Mouse (Mus musculus): ENCODE measurements around the gene Map3k4. TPM values are rescaled to one million over a fixed set of nuclear protein-coding genes. Genes with fewer than 3 reads are reported as not detected.

The Map3k4 gene
- polyA plus RNA-seq, 1 experiment from 2014 or later, result 44.9 TPM

DNA sequence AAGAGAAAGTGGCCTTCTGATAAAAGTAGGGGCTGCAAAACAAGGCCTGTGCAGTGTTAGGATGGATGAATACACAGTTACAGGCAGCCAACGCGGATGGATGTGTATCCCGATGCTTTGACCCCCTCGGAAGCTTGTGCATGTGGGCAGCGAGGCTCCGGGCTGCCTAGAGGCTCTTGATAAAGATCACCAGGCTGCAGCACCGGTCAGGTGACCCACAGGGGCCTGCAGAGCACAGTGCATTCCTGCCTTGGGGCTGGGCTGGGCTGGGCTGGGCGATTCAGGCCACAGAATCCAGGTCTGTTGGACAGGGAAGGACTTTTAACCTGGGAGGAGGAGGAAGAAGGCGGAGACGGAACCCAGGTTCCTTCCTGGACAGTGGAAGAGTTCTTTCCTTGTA, 123.0 kb downstream of the Map3k4 start:
- no peak overlapping the region for H3K4me2 ChIP-seq
- peaks cover 13% of the 10 kb centered on the region; the same call in 1 of the 2 replicates for H3K36me3 ChIP-seq (ENCODE audit: poor library complexity, severe bottlenecking)
- ATAC-seq, result 0 out of 2 replicates have a peak, but pooled peaks have one; percentile 36
- H3K27me3 ChIP-seq, result no peaks in the 10 kb centered on the region
- no peak overlapping the region for H3K9ac ChIP-seq
- H3K4me3 ChIP-seq, result no peak overlapping the region
- no peaks in the 10 kb centered on the region for H3K9me3 ChIP-seq (replicated peaks)
- H3K4me1 ChIP-seq, result no peaks in the 10 kb centered on the region; the same call in 1 of the 2 replicates
- no peak overlapping the region for H3K27ac ChIP-seq
- 82% methylated on average over 10 of the region's 10 CpGs for WGBS

DNA sequence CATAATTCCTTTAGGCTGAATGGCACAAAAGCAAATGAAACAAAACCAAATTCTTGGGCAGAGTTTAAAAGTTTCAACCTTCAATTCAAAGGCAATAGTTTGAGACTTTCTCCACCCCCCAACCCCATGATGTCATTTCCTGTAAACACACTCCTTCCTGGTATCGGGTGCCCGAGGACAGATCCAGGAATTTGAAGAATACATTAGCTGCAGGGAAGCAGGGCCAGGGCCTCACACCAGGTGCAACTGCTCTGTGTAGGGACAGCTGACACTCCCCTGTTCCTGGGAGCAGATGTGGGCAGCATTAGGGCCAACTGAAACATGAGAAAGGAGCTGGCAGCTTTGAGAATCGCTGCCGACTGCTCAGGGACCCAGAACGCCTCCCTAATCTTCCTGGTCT, 123.5 kb downstream of the Map3k4 start:
- H3K4me1 ChIP-seq, result no peaks in the 10 kb centered on the region; the same call in 1 of the 2 replicates
- 70% methylated on average over 5 of the region's 5 CpGs for WGBS
- peaks cover 13% of the 10 kb centered on the region; the same call in 1 of the 2 replicates for H3K36me3 ChIP-seq (ENCODE audit: poor library complexity, severe bottlenecking)
- H3K27me3 ChIP-seq, result no peaks in the 10 kb centered on the region
- H3K27ac ChIP-seq, result 0 out of 2 replicates have a peak overlapping the region, but pooled peaks have one; percentile 5
- no peaks in the 10 kb centered on the region for H3K9me3 ChIP-seq (replicated peaks)
- ATAC-seq, result no peak
- no peak overlapping the region for H3K4me3 ChIP-seq
- no peak overlapping the region for H3K9ac ChIP-seq
- no peak overlapping the region for H3K4me2 ChIP-seq

DNA sequence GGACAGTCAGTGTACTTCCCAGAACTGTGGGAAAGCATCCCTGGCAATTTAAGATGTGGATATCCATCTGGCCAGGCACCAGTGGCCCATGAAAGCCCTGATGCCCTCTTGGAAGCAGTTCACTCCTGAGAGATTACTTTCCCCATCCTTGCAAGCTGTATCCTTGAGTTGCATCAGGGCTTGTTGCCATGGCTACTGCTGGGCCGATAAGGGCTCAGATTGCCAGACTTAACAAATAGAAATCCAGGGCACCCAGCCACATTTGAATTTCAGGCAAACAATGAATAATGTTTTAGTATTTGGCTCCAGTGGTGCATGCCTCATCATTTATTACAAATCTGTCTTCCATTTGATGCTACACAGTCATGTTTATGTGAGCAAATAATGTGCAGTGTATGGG, 130.8 kb downstream of the Map3k4 start:
- H3K9ac ChIP-seq, result no peak overlapping the region
- no peak overlapping the region for H3K4me2 ChIP-seq
- WGBS, result 26% methylated on average over 1 of the region's 1 CpGs
- peaks cover 5% of the 10 kb centered on the region; the same call in 1 of the 2 replicates for H3K36me3 ChIP-seq (ENCODE audit: poor library complexity, severe bottlenecking)
- H3K4me3 ChIP-seq, result no peak overlapping the region
- H3K27ac ChIP-seq, result peak overlapping the region; percentile 1; the same call in 1 of the 2 replicates
- ATAC-seq, result peak; percentile 48; the same call in 1 of the 2 replicates
- H3K4me1 ChIP-seq, result peaks cover 11% of the 10 kb centered on the region
- no peaks in the 10 kb centered on the region for H3K27me3 ChIP-seq
- H3K9me3 ChIP-seq (replicated peaks), result no peaks in the 10 kb centered on the region

DNA sequence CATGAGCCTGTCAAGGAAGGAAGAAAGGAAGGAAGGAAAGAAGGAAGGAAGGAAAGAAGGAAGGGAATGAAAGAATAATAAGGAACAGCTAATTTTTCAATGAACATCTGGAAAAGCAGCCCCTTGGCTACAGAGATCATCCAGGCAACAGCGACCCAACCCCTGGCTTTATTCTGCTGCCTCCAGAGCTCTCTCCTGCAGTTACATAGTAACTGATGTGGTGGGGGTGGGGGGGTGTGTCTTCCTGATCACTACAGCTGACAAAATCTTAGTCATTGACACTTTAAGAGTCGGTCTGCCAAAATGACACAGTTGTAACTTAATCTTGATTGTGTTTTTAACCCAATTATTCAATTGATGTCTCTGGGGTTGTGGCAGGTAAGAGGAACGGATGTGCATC, 132.3 kb downstream of the Map3k4 start:
- H3K4me1 ChIP-seq, result peaks cover 11% of the 10 kb centered on the region
- ATAC-seq, result no peak
- WGBS, result 84% methylated on average over 3 of the region's 3 CpGs
- H3K4me2 ChIP-seq, result no peak overlapping the region
- H3K9me3 ChIP-seq (replicated peaks), result no peaks in the 10 kb centered on the region
- H3K9ac ChIP-seq, result no peak overlapping the region
- no peak overlapping the region for H3K27ac ChIP-seq
- H3K27me3 ChIP-seq, result no peaks in the 10 kb centered on the region
- H3K36me3 ChIP-seq (ENCODE audit: poor library complexity, severe bottlenecking), result peaks cover 5% of the 10 kb centered on the region; the same call in 1 of the 2 replicates
- no peak overlapping the region for H3K4me3 ChIP-seq

DNA sequence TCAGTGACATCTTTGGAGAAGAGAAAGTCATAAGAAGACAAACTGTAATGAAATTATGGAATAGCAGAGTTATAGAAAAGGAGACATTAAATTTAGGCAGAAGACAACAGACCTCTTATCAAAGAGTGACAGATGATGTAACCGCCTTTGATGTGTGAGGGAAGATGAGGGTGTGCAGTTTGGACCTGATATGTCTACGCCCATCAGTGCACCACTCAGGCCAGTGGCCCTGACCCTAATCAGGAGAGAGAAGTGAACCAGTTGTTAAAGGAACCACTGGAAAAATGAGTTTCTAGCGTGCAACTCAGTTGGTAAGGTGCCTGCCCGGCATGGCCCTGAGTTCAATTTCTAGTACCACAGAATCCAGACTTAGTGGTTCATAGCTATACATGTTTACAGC, 132.7 kb downstream of the Map3k4 start:
- whole genome bisulfite sequencing, result 90% methylated on average over 4 of the region's 4 CpGs
- Histone ChIP-seq H3K4me1 (peaks cover 11% of the 10 kb centered on the region), H3K36me3 (ENCODE audit: poor library complexity, severe bottlenecking) (peaks cover 2% of the 10 kb centered on the region; the same call in 1 of the 2 replicates)

DNA sequence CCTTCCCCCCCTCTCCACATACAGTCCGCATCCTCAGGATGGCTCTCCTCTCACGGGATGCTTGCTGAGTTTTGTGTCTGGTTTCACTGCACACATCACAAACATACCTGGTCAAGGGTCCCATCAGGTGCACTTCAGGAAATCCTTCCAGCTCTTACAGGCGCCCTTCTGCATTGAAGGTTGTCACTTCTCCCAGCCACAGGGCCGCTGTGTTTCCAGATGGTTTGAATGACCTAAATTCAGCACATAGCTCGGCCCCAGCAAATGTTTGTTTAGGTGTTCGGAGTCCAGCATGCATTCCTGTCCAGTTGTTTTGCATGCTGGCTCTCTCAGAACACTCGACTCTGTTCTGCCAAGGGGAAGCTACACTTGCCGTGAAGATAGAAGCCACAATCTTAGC, 134.3 kb downstream of the Map3k4 start:
- WGBS, result 90% methylated on average over 8 of the region's 8 CpGs
- no peak for ATAC-seq

More for the DNA sequence above, 132.7 kb downstream of the Map3k4 start:
- Histone ChIP-seq H3K9ac (no peak overlapping the region), H3K27ac (no peak overlapping the region), H3K4me2 (no peak overlapping the region), H3K4me3 (no peak overlapping the region), H3K9me3 (replicated peaks) (no peaks in the 10 kb centered on the region), H3K27me3 (no peaks in the 10 kb centered on the region)
- ATAC-seq, result no peak

DNA sequence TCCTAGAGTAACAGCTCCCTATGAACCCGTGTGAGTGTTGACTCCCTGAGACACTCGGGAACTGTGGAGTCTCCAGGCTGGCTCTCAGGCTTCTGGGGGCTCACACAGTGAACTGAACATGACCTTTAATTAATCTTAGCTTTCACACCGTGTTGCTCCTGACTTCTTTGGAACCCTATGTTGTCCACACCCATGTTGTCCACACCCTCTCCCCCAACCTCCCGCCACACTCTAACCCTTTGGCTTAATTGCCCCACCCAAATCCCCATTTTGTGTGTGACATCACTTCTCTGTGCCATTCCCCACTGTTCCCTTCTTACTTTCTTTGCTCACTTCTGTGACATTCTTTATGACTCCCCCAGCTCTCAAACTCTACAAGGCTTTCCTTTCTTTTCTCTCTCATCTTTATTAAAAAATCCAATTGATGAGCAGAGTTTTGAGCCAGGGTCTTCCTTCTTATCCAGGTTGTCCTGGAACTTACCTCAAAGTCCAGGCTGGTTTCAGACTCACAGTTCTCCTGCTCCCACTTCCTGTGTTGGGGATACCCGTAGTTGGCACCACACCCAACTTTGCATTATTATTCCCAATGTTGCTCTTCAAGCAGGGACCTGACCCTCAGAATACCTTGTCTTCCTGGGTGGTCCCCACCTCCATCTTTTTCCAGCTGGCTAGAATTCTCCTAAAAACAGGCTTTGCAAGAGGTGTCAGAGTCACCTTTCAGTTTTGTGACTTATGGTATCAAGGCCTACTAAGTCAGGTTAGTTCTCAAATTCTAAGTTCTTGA, 135.7 kb downstream of the Map3k4 start:
- no peak overlapping the region for H3K27ac ChIP-seq
- ATAC-seq, result no peak
- H3K9ac ChIP-seq, result no peak overlapping the region

More for the DNA sequence above, 134.3 kb downstream of the Map3k4 start:
- Histone ChIP-seq H3K36me3 (ENCODE audit: poor library complexity, severe bottlenecking) (peaks cover 5% of the 10 kb centered on the region; the same call in 1 of the 2 replicates), H3K9ac (no peak overlapping the region), H3K9me3 (replicated peaks) (no peaks in the 10 kb centered on the region), H3K27ac (no peak overlapping the region), H3K4me2 (no peak overlapping the region), H3K4me1 (peaks cover 18% of the 10 kb centered on the region), H3K27me3 (no peaks in the 10 kb centered on the region), H3K4me3 (no peak overlapping the region)

DNA sequence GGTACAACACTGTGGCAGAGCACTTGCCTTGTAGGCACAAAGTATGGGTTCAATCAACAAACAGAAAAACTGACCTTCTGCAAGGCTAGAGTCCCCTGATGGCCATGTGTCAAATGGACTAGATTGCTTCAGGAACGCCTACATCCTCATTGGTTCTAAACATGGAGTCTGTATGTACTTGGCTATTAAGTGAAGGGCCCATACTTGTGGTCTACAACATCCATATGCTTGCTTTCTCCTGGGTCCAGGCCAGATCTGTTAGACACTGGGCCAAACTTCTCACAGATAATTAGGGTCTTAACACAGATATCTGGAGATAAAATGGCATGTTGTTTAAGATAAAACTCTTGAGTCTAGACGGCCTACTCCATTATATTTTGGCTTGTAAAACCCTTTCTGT, 138.8 kb downstream of the Map3k4 start:
- ATAC-seq, result no peak
- Histone ChIP-seq H3K27ac (no peak overlapping the region), H3K36me3 (ENCODE audit: poor library complexity, severe bottlenecking) (peaks cover 11% of the 10 kb centered on the region), H3K27me3 (no peaks in the 10 kb centered on the region), H3K4me1 (peaks cover 11% of the 10 kb centered on the region; the same call in 1 of the 2 replicates), H3K4me2 (no peak overlapping the region), H3K4me3 (no peak overlapping the region), H3K9me3 (replicated peaks) (0 out of 2 replicates have a peak, but pooled peaks cover 4% of the 10 kb centered on the region), H3K9ac (no peak overlapping the region)
- WGBS, result 78% methylated on average over 2 of the region's 2 CpGs

More for the DNA sequence above, 135.7 kb downstream of the Map3k4 start:
- H3K4me3 ChIP-seq, result no peak overlapping the region
- H3K4me2 ChIP-seq, result no peak overlapping the region
- peaks cover 21% of the 10 kb centered on the region for H3K4me1 ChIP-seq
- H3K36me3 ChIP-seq (ENCODE audit: poor library complexity, severe bottlenecking), result peaks cover 5% of the 10 kb centered on the region; the same call in 1 of the 2 replicates
- no peaks in the 10 kb centered on the region for H3K9me3 ChIP-seq (replicated peaks)
- no peaks in the 10 kb centered on the region for H3K27me3 ChIP-seq
- 84% methylated on average over 5 of the region's 5 CpGs for WGBS

DNA sequence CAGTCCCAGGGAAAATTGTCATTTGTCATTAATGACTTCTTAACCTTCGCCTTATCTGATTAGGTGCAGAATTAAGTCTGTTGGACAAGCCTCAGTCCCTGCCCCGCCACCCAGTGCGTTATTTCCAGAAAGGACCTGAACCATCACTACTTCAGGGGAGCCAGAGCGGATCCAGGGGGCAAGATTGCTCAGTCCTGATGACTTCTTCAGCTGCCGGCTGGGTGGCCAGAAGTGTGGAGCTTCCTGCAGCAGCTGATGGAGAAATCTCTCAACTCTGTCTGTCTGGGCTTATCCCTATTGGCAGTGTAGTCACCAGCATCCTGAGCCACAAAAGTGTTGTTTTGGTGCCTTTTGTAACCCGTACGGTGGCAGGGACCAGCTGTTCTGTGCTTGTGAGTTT, 139.3 kb downstream of the Map3k4 start:
- no peak for ATAC-seq
- Histone ChIP-seq H3K36me3 (ENCODE audit: poor library complexity, severe bottlenecking) (peaks cover 15% of the 10 kb centered on the region), H3K4me2 (no peak overlapping the region), H3K9me3 (replicated peaks) (0 out of 2 replicates have a peak, but pooled peaks cover 4% of the 10 kb centered on the region), H3K4me1 (peaks cover 14% of the 10 kb centered on the region; the same call in 1 of the 2 replicates), H3K9ac (no peak overlapping the region), H3K27ac (no peak overlapping the region), H3K27me3 (no peaks in the 10 kb centered on the region), H3K4me3 (no peak overlapping the region)
- WGBS, result 91% methylated on average over 7 of the region's 7 CpGs

Other genes starting within 250 kb of the Map3k4 start
- gene Agpat4, start 200.1 kb downstream of the Map3k4 start, polyA plus RNA-seq (2015; fragmentation: Nextera tagmentation; extraction: Ambion mirVana), result 46.5 and 47.3 TPM in 2 replicates
- gene Plg, start 59.8 kb upstream of the Map3k4 start, polyA plus RNA-seq (2015; fragmentation: Nextera tagmentation; extraction: Ambion mirVana), result 0.10 and 0.40 TPM in 2 replicates
- gene Slc22a3, start 188.9 kb upstream of the Map3k4 start, polyA plus RNA-seq (2015; fragmentation: Nextera tagmentation; extraction: Ambion mirVana), result 0.10 and 0.11 TPM in 2 replicates